Mouse (Mus musculus) Patski (cell line): ENCODE results near the gene Xntrpc. TPM values are rescaled to one million over a fixed set of nuclear protein-coding genes. Genes with fewer than 3 reads are reported as not detected.
A peak's percentile ranks its signal among the peaks of the same experiment; 100 is the strongest.

Experiments used
- ATAC-seq: fragments of 100-300 bp; one replicate; pipeline ENCODE4 v1.8.0; 2021
- CTCF ChIA-PET: fragments of 350-600 bp; sonication (Branson Sonifier 250); formaldehyde crosslinking; loops from one replicate; lab custom pipeline; 2022; ENCODE audit warnings: inconsistent platforms; lab: Charles Lee
- POLR2A ChIA-PET: fragments of 350-600 bp; sonication (Branson Sonifier 250); formaldehyde crosslinking; loops from one replicate; lab custom pipeline; 2022; ENCODE audit warnings: antibody characterized with exemption, inconsistent platforms; lab: Charles Lee
- DNase-seq: peaks from one replicate; pipeline ENCODE4 v3.0.0-alpha.2; 2011; ENCODE audit warnings: low read depth, low spot score
- H3K27me3 ChIP-seq: fragments of 371-371 bp; one replicate; pipeline ENCODE4 v1.5.1; 2021
- CTCF ChIP-seq: fragments of 100-300 bp; IDR thresholded peaks from one replicate; pipeline ENCODE4 v1.5.1; 2021
- in situ Hi-C: fragments of 300-500 bp; cut with MboI; formaldehyde crosslinking; loops from 3 replicates; pipeline ENCODE4 v1.11.1; 2018; ENCODE audit warnings: low pct_unique_long_range_greater_than_20kb, mixed read lengths
- polyA plus RNA-seq: library from polyadenylated mRNA; unstranded; gene quantifications from one replicate; pipeline ENCODE4 v1.2.3, GENCODE M21; 2021

Xntrpc gene
- polyA plus RNA-seq, 1 experiment from 2014 or later = 0.24 TPM

GRCm38 (mm10) chr7:102137464-102137863 lies 72.0 kb downstream of the Xntrpc start:
- ChIA-PET POLR2A (interaction anchor here (0.6 kb wide), 1 partner anchor 33 kb away, joined by 5 read pairs; no protein-coding TSS in a partner anchor), CTCF (interaction anchor here (1.3 to 1.4 kb wide), 2 partner anchors 12 to 22 kb away, joined by 4 to 5 read pairs; no protein-coding TSS in a partner anchor)
- in situ Hi-C loops = no loop called here
- peak; percentile 77 for TF ChIP-seq CTCF
- ATAC-seq (no peak), DNase-seq (no peak)
- no peaks in the 10 kb centered on the region for H3K27me3 ChIP-seq

- CTCF ChIA-PET = interaction anchor here (1.3 to 1.4 kb wide), 2 partner anchors 12 to 22 kb away, joined by 4 to 5 read pairs; no protein-coding TSS in a partner anchor
- TF ChIP-seq CTCF = no peak
- POLR2A ChIA-PET = no interaction called here
- DNase-seq = no peak
- in situ Hi-C loops = no loop called here
- ATAC-seq = no peak
- no peaks in the 10 kb centered on the region for H3K27me3 ChIP-seq
These were observed 72.4 kb downstream of the Xntrpc start for GRCm38 (mm10) chr7:102137898-102138297.

Other genes with a start within 250 kb of the Xntrpc start
- not detected for gene Phox2a, start 247.4 kb upstream of the Xntrpc start, polyA plus RNA-seq
- gene Inppl1, start 227.5 kb upstream of the Xntrpc start, polyA plus RNA-seq = 148 TPM
- not detected for gene Folr2, start 208.5 kb upstream of the Xntrpc start, polyA plus RNA-seq
- 36.4 TPM for gene Anapc15, start 202.0 kb upstream of the Xntrpc start, polyA plus RNA-seq
- gene Folr1, start 194.9 kb upstream of the Xntrpc start, polyA plus RNA-seq = 73.6 TPM
- gene Lamtor1, start 159.8 kb upstream of the Xntrpc start, polyA plus RNA-seq = 130 TPM
- 0.50 TPM for gene Tomt, start 159.4 kb upstream of the Xntrpc start, polyA plus RNA-seq
- 6.0 TPM for gene Lrrc51, start 131.8 kb upstream of the Xntrpc start, polyA plus RNA-seq
- gene Numa1, start 131.6 kb upstream of the Xntrpc start, polyA plus RNA-seq = 156 TPM
- gene Il18bp, start 47.0 kb upstream of the Xntrpc start, polyA plus RNA-seq = 2.4 TPM
- gene Rnf121, start 244 bp upstream of the Xntrpc start, polyA plus RNA-seq = 35.8 TPM
- 13.1 TPM for gene Xndc1, start 202 bp upstream of the Xntrpc start, polyA plus RNA-seq
- gene Trpc2, start 17.4 kb downstream of the Xntrpc start, polyA plus RNA-seq = not detected
- gene Art1, start 36.0 kb downstream of the Xntrpc start, polyA plus RNA-seq = not detected
- gene Art5, start 43.8 kb downstream of the Xntrpc start, polyA plus RNA-seq = not detected
- gene Chrna10, start 51.1 kb downstream of the Xntrpc start, polyA plus RNA-seq = not detected
- 40.0 TPM for gene Nup98, start 144.5 kb downstream of the Xntrpc start, polyA plus RNA-seq
- 33.7 TPM for gene Pgap2, start 144.5 kb downstream of the Xntrpc start, polyA plus RNA-seq
- 43.2 TPM for gene Rhog, start 190.3 kb downstream of the Xntrpc start, polyA plus RNA-seq
- gene Stim1, start 202.1 kb downstream of the Xntrpc start, polyA plus RNA-seq = 47.2 TPM